Mouse (Mus musculus): ENCODE measurements around the gene Adgrf4. TPM values are rescaled to one million over a fixed set of nuclear protein-coding genes. Genes with fewer than 3 reads are reported as not detected.

The Adgrf4 gene
- polyA plus RNA-seq, 1 experiment from 2014 or later, result 0.25 TPM

DNA sequence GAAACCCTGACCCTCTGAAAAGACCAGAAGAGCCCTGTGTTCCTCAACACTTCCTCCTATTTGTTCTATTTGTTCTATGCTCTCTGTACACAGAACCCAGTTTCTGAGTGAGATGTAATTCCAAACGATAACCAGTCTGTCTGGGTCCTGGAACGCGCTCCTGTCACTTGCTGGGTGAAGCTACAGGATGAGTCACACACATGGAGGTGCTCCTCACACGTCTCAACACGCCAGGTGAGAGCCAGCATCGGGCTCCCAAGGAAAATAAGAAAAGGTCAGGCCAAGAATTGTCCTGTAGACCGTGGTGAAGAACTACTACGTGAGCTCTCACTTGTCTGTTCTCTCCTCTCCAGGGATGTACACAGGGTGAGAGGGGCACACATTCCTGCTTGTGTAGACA is 1.6 kb downstream of the Adgrf4 start:
- Histone ChIP-seq H3K27me3 (ENCODE audit: control insufficient read depth, insufficient read depth, low read length) (no peaks in the 10 kb centered on the region), H3K9me3 (ENCODE audit: control insufficient read depth, low read length) (no peaks in the 10 kb centered on the region), H3K4me2 (ENCODE audit: low read length) (no peak overlapping the region), H3K36me3 (ENCODE audit: control insufficient read depth, insufficient read depth, low read length) (no peaks in the 10 kb centered on the region), H3K4me1 (ENCODE audit: control insufficient read depth, insufficient read depth, low read length) (no peaks in the 10 kb centered on the region), H3K4me3 (replicated peaks; ENCODE audit: low read depth, low read length) (no peak overlapping the region), H3K27ac (replicated peaks; ENCODE audit: low read depth, low read length) (no peak overlapping the region), H3K9ac (replicated peaks; ENCODE audit: low read length) (no peak overlapping the region)
- WGBS, result 88% methylated on average over 8 of the region's 8 CpGs
- DNase-seq (no peak), ATAC-seq (ENCODE audit: low FRiP score, low TSS enrichment) (no peak)

- peak overlapping the region; percentile 37 for H3K4me2 ChIP-seq (ENCODE audit: low read length)
- DNase-seq (peak; percentile 88), ATAC-seq (ENCODE audit: low FRiP score, low TSS enrichment) (peak; percentile 90)
- no peaks in the 10 kb centered on the region for H3K36me3 ChIP-seq (ENCODE audit: control insufficient read depth, insufficient read depth, low read length)
- no peak overlapping the region for H3K27ac ChIP-seq (replicated peaks; ENCODE audit: low read depth, low read length)
- no peaks in the 10 kb centered on the region for H3K4me1 ChIP-seq (ENCODE audit: control insufficient read depth, insufficient read depth, low read length)
- H3K9ac ChIP-seq (replicated peaks; ENCODE audit: low read length), result no peak overlapping the region
- H3K27me3 ChIP-seq (ENCODE audit: control insufficient read depth, insufficient read depth, low read length), result no peaks in the 10 kb centered on the region
- WGBS, result 24% methylated on average over 14 of the region's 14 CpGs
- H3K4me3 ChIP-seq (replicated peaks; ENCODE audit: low read depth, low read length), result no peak overlapping the region
- no peaks in the 10 kb centered on the region for H3K9me3 ChIP-seq (ENCODE audit: control insufficient read depth, low read length)
These were observed 33.3 kb downstream of the Adgrf4 start for GRCm38 (mm10) chr17:42658634-42659422.

DNA sequence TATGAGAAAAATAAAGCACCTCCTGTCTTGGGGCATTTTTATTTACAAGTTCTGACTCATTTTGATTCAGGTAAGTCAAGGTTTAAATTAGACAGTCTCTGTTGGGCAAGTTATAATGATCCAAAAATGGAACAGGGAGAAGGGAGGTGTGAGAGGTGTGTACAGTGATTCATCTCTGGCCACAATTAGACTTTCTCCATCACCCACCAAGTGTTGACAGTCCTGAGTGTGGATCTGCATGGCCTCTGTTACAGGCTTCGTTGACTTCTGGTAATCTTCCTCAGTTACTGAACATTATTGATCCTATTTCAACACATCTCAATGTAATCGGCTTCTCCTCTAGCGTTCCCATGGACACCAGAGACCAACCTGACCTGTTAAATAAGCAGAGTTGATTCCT is 48.7 kb downstream of the Adgrf4 start:
- no peak for ATAC-seq (ENCODE audit: low FRiP score, low TSS enrichment)
- no peak overlapping the region for H3K27ac ChIP-seq (replicated peaks; ENCODE audit: low read depth, low read length)
- no peaks in the 10 kb centered on the region for H3K27me3 ChIP-seq (ENCODE audit: control insufficient read depth, insufficient read depth, low read length)
- H3K4me1 ChIP-seq (ENCODE audit: control insufficient read depth, insufficient read depth, low read length), result no peaks in the 10 kb centered on the region
- no peak overlapping the region for H3K4me2 ChIP-seq (ENCODE audit: low read length)
- WGBS, result 86% methylated on average over 3 of the region's 3 CpGs
- no peak overlapping the region for H3K9ac ChIP-seq (replicated peaks; ENCODE audit: low read length)
- no peak for DNase-seq
- H3K4me3 ChIP-seq (replicated peaks; ENCODE audit: low read depth, low read length), result no peak overlapping the region
- no peaks in the 10 kb centered on the region for H3K9me3 ChIP-seq (ENCODE audit: control insufficient read depth, low read length)
- no peaks in the 10 kb centered on the region for H3K36me3 ChIP-seq (ENCODE audit: control insufficient read depth, insufficient read depth, low read length)

GRCm38 (mm10) chr17:42630206-42630605 is 61.9 kb downstream of the Adgrf4 start:
- Histone ChIP-seq H3K4me3 (replicated peaks; ENCODE audit: low read depth, low read length) (no peak overlapping the region), H3K27me3 (ENCODE audit: control insufficient read depth, insufficient read depth, low read length) (no peaks in the 10 kb centered on the region), H3K36me3 (ENCODE audit: control insufficient read depth, insufficient read depth, low read length) (no peaks in the 10 kb centered on the region), H3K4me1 (ENCODE audit: control insufficient read depth, insufficient read depth, low read length) (no peaks in the 10 kb centered on the region), H3K9ac (replicated peaks; ENCODE audit: low read length) (no peak overlapping the region), H3K9me3 (ENCODE audit: control insufficient read depth, low read length) (no peaks in the 10 kb centered on the region), H3K27ac (replicated peaks; ENCODE audit: low read depth, low read length) (no peak overlapping the region), H3K4me2 (ENCODE audit: low read length) (no peak overlapping the region)
- ATAC-seq (ENCODE audit: low FRiP score, low TSS enrichment) (no peak), DNase-seq (no peak)
- 90% methylated on average over 2 of the region's 2 CpGs for WGBS

- Histone ChIP-seq H3K4me2 (ENCODE audit: low read length) (no peak overlapping the region), H3K36me3 (ENCODE audit: control insufficient read depth, insufficient read depth, low read length) (no peaks in the 10 kb centered on the region), H3K27me3 (ENCODE audit: control insufficient read depth, insufficient read depth, low read length) (no peaks in the 10 kb centered on the region), H3K27ac (replicated peaks; ENCODE audit: low read depth, low read length) (no peak overlapping the region), H3K9me3 (ENCODE audit: control insufficient read depth, low read length) (no peaks in the 10 kb centered on the region), H3K9ac (replicated peaks; ENCODE audit: low read length) (no peak overlapping the region), H3K4me3 (replicated peaks; ENCODE audit: low read depth, low read length) (no peak overlapping the region), H3K4me1 (ENCODE audit: control insufficient read depth, insufficient read depth, low read length) (no peaks in the 10 kb centered on the region)
- 35% methylated on average over 6 of the region's 6 CpGs for WGBS
- DNase-seq (peak; percentile 86), ATAC-seq (ENCODE audit: low FRiP score, low TSS enrichment) (peak; percentile 67; the same call in 1 of the 2 replicates)
These were observed 78.9 kb downstream of the Adgrf4 start for GRCm38 (mm10) chr17:42613043-42613737.

DNA sequence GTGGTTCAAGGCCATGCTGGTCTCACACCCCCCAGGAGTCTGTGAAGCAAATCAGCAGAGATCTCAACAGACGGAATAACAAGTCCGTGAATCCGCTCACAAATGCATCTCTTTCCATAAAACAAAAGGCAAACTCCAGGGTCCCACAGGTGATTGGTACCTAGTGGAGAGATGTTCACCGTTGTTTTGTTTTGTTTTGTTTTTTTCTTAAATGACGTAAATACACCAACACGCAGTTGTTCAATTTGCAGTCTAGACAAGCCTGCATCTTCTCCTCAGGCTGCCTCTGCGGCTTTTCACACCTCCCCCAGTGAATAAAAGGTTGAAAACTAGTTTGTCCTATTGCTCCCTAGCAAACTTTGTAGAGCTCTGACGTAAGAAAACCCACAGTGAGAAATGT is 80.8 kb downstream of the Adgrf4 start, which contains the start of gene Opn5:
Gene Opn5 (minus strand): TSS at position 101 of the 400 bp plus-strand sequence.
- no peak within 1 kb of the TSS for H3K4me3 ChIP-seq (replicated peaks; ENCODE audit: low read depth, low read length)
- DNase-seq (no peak), ATAC-seq (ENCODE audit: low FRiP score, low TSS enrichment) (no peak)

DNA sequence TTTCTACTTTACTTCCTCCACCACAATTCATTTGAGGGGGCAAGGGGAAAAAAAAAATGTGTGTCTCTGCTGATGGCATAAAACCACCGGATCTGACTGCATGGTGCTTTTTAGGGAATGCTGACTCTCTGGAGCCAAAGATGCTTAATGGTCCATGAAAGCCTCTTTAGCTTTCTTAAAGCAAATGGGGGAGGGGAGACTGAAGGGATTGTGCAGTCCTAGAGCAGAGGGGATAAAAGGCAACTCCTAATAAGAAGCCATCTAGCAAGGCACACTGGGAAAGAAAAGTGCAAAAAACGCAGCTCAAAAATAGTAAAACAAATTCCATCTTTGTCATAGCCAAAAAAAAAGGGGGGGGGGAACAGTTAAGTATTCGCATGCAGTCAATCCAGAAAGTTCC is 83.8 kb downstream of the Adgrf4 start:
- no peak overlapping the region for H3K27ac ChIP-seq (replicated peaks; ENCODE audit: low read depth, low read length)
- H3K9me3 ChIP-seq (ENCODE audit: control insufficient read depth, low read length), result no peaks in the 10 kb centered on the region
- no peak overlapping the region for H3K9ac ChIP-seq (replicated peaks; ENCODE audit: low read length)
- no peak overlapping the region for H3K4me2 ChIP-seq (ENCODE audit: low read length)
- H3K4me3 ChIP-seq (replicated peaks; ENCODE audit: low read depth, low read length), result no peak overlapping the region
- DNase-seq (peak; percentile 56), ATAC-seq (ENCODE audit: low FRiP score, low TSS enrichment) (no peak)
- 14% methylated on average over 3 of the region's 3 CpGs for WGBS
- no peaks in the 10 kb centered on the region for H3K4me1 ChIP-seq (ENCODE audit: control insufficient read depth, insufficient read depth, low read length)
- no peaks in the 10 kb centered on the region for H3K36me3 ChIP-seq (ENCODE audit: control insufficient read depth, insufficient read depth, low read length)
- no peaks in the 10 kb centered on the region for H3K27me3 ChIP-seq (ENCODE audit: control insufficient read depth, insufficient read depth, low read length)

More for the DNA sequence above, 80.8 kb downstream of the Adgrf4 start, which contains the start of gene Opn5:
- H3K4me2 ChIP-seq (ENCODE audit: low read length), result no peak within 1 kb of the TSS
- H3K9me3 ChIP-seq (ENCODE audit: control insufficient read depth, low read length), result no peaks in the 10 kb centered on the region
- H3K27me3 ChIP-seq (ENCODE audit: control insufficient read depth, insufficient read depth, low read length), result no peaks in the 10 kb centered on the region
- no peak within 1 kb of the TSS for H3K9ac ChIP-seq (replicated peaks; ENCODE audit: low read length)
- 85% methylated on average over 8 of the region's 8 CpGs for WGBS
- no peak within 1 kb of the TSS for H3K27ac ChIP-seq (replicated peaks; ENCODE audit: low read depth, low read length)
- no peaks in the 10 kb centered on the region for H3K4me1 ChIP-seq (ENCODE audit: control insufficient read depth, insufficient read depth, low read length)
- no peaks in the 10 kb centered on the region for H3K36me3 ChIP-seq (ENCODE audit: control insufficient read depth, insufficient read depth, low read length)
